Mouse (Mus musculus): ENCODE results near the gene Det1.

Gene Det1

DNA sequence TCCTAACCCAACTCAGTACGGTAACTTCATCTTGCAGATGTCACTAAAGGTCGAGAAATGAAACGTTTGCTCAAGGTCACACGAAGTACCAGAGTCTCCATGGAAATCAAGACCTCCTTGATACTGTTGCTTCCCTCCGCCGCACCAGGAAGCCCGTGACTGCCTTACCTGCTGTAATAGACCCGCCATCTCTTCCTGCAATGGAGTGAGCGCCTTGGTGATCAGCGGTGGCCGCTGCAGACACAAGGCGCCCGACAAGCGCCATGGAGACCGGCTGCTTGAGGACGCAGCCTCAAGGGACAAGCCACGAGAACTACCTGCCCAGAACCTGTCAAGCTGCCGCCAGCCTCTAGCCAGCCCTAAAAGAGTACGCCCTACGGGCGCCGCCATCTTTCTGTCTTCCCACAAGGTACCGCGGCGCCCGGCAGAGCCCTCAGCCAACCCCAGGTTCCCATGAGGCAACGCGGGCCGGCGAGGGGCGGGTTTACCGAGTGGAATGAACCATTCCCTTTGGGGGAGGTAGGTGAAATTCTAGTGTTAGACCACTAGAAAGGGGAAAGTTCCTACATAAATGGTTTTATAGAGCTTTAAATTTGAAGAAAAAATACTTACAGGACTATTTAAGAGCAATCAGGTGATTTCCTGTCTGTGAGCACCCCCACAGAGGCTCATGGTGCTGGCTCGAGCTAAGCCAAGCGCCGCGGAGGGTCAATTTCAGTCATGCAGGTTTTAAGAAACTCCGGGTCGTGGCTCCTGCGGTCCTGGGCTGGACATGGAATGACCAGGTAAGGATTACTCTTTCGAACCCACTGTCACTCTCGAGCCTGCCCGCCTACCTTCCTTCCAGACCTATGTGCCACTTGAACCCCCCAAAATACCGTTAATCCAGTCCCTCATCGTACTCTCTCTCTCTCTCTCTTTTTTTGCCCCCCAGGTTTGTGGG is 64.2 kb downstream of the Det1 start, which contains the start of the genes Mrps11 and Mrpl46:
Gene Mrps11, plus strand, starts transcription at position 481 of the 943 bp plus-strand sequence.
Gene Mrpl46, minus strand, starts transcription at position 893 of the 943 bp plus-strand sequence.
- DNase-seq (ENCODE audit: low read depth, low spot score) = peak; percentile 82

DNA sequence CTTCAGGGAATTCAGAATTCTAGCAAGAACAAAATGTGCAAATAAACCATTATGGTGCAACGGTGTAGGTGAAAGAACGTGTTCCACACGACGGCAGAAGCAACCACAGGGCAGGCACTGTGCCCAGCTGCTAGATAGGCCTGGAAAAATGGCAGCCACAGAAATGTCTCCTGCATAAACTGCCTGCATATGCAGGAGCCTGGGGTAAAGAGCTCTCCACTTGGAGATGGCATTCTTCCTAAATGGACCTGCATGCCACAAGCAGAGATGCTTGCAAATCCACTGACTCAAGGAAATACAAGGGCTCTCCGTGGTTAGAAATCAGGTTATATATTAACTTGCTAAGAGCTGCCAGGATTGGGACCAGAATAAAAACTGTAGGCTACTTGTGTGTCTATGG is 68.3 kb downstream of the Det1 start:
- no peak for DNase-seq (ENCODE audit: low read depth, low spot score)
